Mouse (Mus musculus): ENCODE data around the gene Tssc4.

The Tssc4 gene

GRCm38 (mm10) chr7:143044826-143045206 is 24.2 kb upstream of the Tssc4 start:
- no peak for DNase-seq (ENCODE audit: low read depth)

- no peak for DNase-seq (ENCODE audit: low read depth)
Observed at GRCm38 (mm10) chr7:143046358-143046757, 22.7 kb upstream of the Tssc4 start.

DNA sequence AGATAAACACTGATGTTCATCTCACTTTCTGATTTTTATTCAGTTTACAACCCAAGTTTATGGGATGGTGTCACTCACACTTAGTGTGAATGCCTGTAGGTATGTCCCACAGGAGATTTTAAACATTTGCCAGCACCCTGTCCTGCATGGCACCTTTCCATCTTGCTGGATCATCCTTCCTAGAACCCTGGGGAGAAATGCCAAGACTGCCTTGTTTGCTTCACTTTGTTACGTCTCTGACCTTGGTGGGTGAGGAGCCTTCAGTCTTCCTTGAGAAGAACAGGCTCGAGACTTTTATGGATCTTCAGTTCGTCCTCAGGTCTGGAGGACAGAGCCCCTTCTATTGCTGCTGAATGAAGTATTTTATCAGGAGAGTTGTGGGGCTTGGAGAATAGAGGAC is 19.7 kb upstream of the Tssc4 start:
- no peak for DNase-seq (ENCODE audit: low read depth)

- DNase-seq (ENCODE audit: low read depth) = no peak
Observed at GRCm38 (mm10) chr7:143049841-143050816, 18.9 kb upstream of the Tssc4 start.

- DNase-seq (ENCODE audit: low read depth) = no peak
Observed at GRCm38 (mm10) chr7:143051316-143051715, 17.7 kb upstream of the Tssc4 start.

GRCm38 (mm10) chr7:143052626-143053007 is 16.4 kb upstream of the Tssc4 start, which contains the start of gene Cd81:
Gene Cd81, plus strand, starts transcription at chr7:143052739.
- DNase-seq (ENCODE audit: low read depth) = no peak

DNA sequence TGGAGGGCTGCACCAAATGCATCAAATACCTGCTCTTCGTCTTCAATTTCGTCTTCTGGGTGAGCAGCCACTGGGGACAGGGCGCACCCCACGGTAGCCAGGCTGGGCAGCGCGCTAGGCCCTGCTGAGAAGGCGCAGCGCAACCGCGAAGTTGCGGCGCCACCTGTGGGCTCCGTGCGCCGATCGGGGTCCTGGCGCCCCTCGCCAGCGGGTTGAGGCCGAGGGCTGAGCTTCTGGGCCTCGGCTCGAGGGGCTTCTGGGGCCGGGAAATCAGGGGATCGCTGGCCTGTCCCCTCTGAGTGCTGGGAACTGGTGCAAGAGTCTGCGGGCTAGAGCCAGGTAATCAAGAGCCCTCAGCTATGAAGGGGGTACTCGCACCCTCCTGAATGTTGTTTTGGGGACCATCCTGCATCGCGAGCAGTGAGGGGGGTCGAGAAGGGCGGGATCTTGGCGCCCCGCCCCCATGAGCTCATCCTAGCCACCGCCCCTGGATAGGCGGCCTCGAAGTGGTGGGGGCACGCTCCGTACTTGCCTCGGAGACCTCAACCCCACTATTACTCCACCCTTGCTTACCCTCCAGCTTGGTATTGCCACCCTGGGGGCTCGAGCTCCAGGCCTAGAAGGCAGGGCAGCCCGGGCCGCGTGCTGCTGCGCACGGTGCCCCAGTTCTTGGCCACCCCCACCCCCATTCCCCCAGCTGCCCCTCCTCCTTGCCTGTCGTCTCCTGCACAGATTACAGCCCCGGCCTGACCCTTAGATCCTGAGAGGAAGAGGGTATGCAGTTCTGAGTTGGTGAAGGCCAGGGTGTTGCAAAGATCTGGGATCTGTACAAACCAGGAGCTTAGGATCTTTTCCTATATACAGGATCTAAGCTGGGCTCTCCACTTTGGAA is 15.8 kb upstream of the Tssc4 start:
- no peak for DNase-seq (ENCODE audit: low read depth)

DNA sequence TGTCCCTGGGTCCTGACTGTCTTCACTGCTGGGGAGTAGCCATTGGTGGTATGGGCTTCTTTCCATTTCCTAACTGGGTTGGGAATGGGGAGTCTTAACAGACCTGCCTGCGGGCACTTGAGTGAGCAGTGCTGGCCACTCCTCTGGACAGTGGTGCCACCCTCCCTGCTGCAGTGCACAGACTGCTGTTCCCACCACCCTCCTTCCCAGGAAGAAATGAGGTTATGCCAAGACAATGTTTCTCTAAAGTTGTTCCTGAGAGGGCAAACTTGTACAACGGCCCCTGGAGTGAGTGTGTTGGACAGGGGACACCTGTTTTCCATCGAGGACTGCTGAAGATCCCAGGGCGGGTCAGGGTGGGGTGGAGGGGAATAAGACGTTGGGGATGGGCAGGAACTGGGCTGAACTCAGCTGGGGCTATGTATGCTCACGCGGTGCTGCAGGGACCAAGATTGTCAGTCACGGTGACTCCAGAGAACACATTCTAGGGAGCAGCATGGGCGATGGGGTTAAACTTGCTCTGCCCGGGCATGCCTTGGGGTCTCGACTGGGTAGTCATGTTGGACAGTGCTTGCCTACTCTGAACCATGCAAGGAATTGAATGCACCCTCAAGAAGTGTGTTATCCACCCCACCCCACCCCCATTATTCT is 15.0 kb upstream of the Tssc4 start:
- no peak for DNase-seq (ENCODE audit: low read depth)

- no peak for DNase-seq (ENCODE audit: low read depth)
Observed at GRCm38 (mm10) chr7:143054612-143054965, 14.5 kb upstream of the Tssc4 start.

GRCm38 (mm10) chr7:143055001-143055400 is 14.0 kb upstream of the Tssc4 start:
- no peak for DNase-seq (ENCODE audit: low read depth)

DNA sequence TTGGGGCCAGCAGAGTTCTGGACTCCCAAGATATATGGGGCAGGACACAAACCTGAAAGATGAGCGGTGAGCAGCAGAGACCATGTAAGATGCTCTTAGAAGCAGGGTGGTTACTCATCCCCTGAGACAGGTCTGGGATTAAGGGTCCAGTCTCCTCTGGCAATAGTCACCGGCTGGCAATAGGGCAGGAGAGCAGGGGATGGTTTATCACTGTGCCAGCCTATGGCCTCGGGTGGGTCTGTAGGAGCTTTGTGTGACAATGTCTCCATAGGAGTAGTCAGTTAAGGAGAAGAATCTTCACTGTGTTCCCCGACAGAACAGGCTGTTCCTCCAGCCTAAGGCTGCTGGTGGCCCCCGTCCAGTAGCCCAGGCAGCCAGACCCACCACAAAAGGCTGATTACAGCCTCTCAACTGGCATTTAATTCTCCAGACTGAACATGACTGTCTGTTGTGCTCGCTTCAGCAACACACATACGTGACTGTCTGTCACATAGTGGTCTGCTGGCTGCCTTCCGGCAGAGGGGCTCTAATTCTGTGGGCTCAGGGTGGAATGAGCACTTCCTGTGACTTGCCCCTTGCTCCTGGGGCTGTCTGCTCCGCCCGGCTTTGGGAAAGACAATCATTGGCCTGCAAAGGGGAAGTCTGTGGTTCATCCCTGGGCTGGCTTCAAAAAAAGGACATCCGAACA is 13.4 kb upstream of the Tssc4 start:
- DNase-seq (ENCODE audit: low read depth) = no peak

GRCm38 (mm10) chr7:143057023-143057422 is 12.0 kb upstream of the Tssc4 start:
- DNase-seq (ENCODE audit: low read depth) = no peak

- DNase-seq (ENCODE audit: low read depth) = no peak
Observed at GRCm38 (mm10) chr7:143057667-143058220, 11.3 kb upstream of the Tssc4 start.

DNA sequence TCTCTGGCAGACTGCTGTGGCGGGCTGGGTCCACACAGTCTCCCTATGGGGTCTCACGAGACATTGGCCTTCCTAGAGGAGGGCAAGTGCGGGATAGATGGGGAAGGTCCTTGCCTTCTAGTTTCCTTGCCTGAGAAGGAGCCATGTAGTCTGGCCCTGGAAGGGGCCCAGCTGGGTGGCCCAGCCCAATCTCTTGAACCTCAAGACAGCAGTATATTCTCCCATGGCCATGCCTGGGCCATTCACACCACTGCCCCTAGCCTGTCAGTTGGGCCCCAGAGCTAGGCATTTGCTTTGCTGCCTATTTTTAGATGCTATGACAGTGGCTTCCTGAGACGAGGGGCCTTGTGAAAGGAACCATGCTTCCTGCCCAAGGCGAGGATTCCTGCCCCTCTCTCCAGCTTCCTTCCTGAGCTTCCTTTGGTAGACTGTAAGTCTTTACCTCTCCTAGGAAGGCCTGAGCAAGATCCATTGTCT is 10.8 kb upstream of the Tssc4 start:
- no peak for DNase-seq (ENCODE audit: low read depth)

DNA sequence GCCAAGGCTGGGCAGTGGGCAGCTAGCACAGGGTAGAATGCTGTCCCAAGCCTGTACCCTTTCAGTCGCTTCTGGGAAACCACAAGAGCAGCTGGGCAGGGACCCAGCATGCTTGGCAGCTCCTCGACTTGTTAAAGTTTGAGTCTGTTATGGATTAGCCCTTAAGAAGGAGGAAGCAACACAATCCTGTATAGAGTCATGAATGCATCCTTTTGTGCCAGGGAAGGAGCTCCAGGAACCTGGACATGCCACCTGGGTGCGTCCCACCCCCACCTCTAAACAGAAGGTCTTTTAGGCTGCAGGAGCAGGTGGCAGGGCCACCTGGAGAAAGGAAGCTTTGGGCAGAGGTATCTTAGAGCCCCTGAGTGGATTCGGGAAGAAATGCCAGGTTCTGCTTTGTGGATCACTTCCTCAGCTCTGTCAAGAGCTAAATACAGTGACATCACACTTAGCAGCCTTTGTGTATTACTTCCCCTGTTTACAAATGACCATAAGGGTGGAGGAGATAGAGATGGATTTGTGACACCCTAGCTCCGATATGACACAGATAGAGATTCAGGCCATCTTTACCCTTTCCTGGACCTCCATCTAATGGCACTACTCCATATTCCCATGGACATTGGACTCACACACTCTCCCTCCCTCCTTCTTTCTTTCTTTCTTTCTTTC is 9.7 kb upstream of the Tssc4 start:
- no peak for DNase-seq (ENCODE audit: low read depth)

DNA sequence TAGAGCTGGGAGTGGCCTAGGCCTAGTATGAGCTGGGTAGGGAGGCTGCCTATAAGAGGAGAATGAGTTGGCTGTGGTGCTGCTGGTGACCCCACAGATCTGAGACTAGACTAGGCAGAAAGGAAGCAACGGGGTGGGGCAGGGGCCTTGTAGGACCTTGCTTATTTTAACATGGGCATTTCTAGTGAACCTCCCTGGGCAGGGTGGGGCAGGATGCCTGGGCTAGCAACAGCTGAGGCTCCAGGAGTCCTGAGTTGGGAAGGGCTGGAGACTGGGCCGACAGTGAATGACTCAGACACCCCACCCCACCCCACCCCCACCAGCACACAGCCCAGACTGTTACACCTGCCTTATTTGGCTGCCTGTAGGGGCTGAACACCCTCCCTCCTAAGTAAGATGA is 6.3 kb upstream of the Tssc4 start:
- no peak for DNase-seq (ENCODE audit: low read depth)

- no peak for DNase-seq (ENCODE audit: low read depth)
Observed at GRCm38 (mm10) chr7:143064226-143064625, 4.8 kb upstream of the Tssc4 start.

DNA sequence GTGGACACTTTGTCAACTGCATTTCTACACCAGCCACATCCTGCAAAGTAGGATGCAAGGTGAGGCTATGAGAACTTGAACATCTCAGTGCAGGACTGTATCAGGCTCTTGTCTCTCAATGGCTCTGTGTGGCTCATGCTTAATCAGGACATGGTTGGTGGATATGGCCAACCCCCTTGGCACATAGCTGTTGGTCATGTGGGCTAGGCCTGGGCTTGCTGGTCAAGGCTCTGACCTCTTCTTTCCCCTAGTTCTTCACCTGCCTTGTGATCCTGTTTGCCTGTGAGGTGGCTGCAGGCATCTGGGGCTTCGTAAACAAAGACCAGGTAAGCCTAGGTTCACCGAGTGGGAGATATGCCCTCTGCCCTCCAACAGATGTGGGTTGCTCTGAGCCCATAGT is 3.4 kb upstream of the Tssc4 start:
- DNase-seq (ENCODE audit: low read depth) = no peak

GRCm38 (mm10) chr7:143067469-143067868 is 1.6 kb upstream of the Tssc4 start:
- no peak for DNase-seq (ENCODE audit: low read depth)

DNA sequence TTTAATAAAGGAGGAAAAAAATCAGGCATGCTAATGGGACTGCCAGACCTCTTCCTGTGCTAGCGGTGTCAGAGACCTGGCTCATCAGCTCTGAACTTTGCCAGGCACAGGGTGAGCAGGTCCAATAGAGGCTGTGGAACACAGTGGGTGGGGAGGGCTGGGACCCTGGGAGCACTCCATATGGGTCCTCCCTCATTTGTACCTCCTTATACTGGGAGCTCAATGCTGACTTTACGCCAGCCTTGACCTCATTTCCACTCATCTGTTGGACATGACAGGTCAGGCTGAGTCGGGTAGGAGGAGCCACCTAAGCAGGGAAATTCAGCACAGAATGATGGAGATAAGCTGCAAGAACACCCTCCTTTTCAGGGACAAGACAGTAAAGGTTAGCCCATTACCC is 1.2 kb upstream of the Tssc4 start:
- no peak for DNase-seq (ENCODE audit: low read depth)
